Mouse (Mus musculus) olfactory bulb, adult 2 months (tissue): ENCODE results near the gene Olfr641.

Experiments used
- CTCF ChIP-seq: fragments of 200-500 bp; IDR thresholded peaks from 2 replicates; pipeline ENCODE4 v1.5.1; 2012; ENCODE audit warnings: low read depth, mild to moderate bottlenecking, low read length, moderate library complexity; ENCODE audit not compliant: insufficient read depth
- POLR2A ChIP-seq: fragments of 200-500 bp; IDR thresholded peaks from 2 replicates; pipeline ENCODE4 v1.6.1; 2012; ENCODE audit warnings: mild to moderate bottlenecking, low read depth, low read length, moderate library complexity; ENCODE audit not compliant: insufficient read depth

- TF ChIP-seq CTCF (no peak), POLR2A (no peak)
Measured at GRCm38 (mm10) chr7:104059215-104059614, 24.0 kb downstream of the Olfr641 start.
